Mouse (Mus musculus): ENCODE measurements at regions not wholly inside any gene's neighbourhood (a gene's known extent, or its start where the extent isn't known, plus 50 kb on each side); places are given as distances from the start of the nearest gene placed in this dataset.
A peak's percentile ranks its signal among the peaks of the same experiment; 100 is the strongest.

DNA sequence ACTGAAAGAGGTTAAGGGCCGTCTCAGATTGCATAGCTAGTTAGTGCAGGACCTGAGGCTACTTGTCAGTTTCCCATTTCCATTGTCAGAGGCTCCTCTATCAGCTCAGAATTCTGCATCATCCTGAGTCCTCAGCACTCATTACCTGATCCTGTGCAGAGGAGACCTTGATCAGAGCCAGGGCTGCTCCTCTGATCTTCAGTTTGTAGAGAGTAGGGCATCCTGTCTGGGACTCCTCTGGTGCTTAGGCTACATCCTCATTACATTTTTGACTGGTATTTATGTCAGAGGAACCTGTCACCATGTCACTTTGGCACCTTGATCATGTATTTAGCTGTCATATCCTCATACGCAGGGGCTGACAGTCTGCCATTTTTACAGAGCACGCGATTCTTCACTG, 658.0 kb upstream of the Fam160b2 start:
- no peak for ATAC-seq (ENCODE audit: low FRiP score, low read depth)
- H3K36me3 ChIP-seq = no peaks in the 10 kb centered on the region
- H3K4me2 ChIP-seq (replicated peaks) = no peak overlapping the region
- no peak overlapping the region for H3K27ac ChIP-seq (replicated peaks)
- H3K27me3 ChIP-seq = no peaks in the 10 kb centered on the region
- H3K4me1 ChIP-seq = no peaks in the 10 kb centered on the region
- H3K4me3 ChIP-seq = no peak overlapping the region
- H3K9me3 ChIP-seq = no peaks in the 10 kb centered on the region
- no peak overlapping the region for H3K9ac ChIP-seq (replicated peaks)
- WGBS = 86% methylated on average over 4 of the region's 4 CpGs

DNA sequence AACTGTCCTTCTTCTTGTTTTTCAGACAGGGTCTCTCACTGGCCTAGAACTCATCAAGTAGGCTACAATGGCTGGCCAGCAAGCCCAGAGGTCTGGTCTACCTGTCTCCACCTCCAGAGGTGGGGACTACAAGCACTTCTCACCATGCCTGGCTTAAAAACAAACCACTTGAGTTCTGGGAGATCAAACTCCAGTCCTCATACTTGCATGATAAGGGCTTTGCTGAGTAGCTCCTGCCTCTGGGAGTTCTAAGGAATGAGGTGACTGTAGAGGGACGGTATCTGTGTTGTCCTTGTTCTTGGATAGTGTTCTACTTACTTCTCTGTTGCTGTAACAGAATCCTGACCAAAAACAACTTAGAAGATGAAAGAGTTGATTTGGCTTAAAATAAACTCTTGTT, 654.6 kb upstream of the Fam160b2 start:
- Histone ChIP-seq H3K27ac (replicated peaks) (no peak overlapping the region), H3K36me3 (no peaks in the 10 kb centered on the region), H3K9me3 (no peaks in the 10 kb centered on the region), H3K4me3 (no peak overlapping the region), H3K4me2 (replicated peaks) (no peak overlapping the region), H3K27me3 (no peaks in the 10 kb centered on the region), H3K4me1 (no peaks in the 10 kb centered on the region), H3K9ac (replicated peaks) (no peak overlapping the region)
- ATAC-seq (ENCODE audit: low FRiP score, low read depth) = no peak
- WGBS = 94% methylated on average over 1 of the region's 1 CpGs

DNA sequence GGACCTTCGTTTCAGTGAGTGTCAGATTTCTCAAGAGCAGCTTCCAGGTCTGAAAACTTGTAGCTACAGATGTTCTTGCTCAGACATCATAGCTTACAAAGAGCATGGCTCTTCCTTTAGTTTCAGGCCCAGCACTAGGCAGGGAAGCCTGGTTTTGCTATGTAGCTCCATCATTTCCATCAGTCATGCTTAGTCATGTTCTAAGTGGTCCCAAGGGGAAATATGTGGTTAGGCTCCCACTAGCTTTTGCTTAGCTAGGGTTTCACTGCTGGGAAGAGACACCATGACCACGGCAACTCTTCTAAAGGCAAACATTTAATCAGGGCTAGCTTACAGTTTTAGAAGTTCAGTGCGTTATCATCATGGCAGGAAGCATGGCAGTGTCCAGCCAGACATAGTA, 652.5 kb upstream of the Fam160b2 start:
- no peak for ATAC-seq (ENCODE audit: low FRiP score, low read depth)
- no peak overlapping the region for H3K4me3 ChIP-seq
- no peaks in the 10 kb centered on the region for H3K27me3 ChIP-seq
- 84% methylated on average over 3 of the region's 3 CpGs for WGBS
- no peaks in the 10 kb centered on the region for H3K4me1 ChIP-seq
- H3K27ac ChIP-seq (replicated peaks) = no peak overlapping the region
- H3K4me2 ChIP-seq (replicated peaks) = no peak overlapping the region
- no peaks in the 10 kb centered on the region for H3K36me3 ChIP-seq
- H3K9me3 ChIP-seq = no peaks in the 10 kb centered on the region
- no peak overlapping the region for H3K9ac ChIP-seq (replicated peaks)

DNA sequence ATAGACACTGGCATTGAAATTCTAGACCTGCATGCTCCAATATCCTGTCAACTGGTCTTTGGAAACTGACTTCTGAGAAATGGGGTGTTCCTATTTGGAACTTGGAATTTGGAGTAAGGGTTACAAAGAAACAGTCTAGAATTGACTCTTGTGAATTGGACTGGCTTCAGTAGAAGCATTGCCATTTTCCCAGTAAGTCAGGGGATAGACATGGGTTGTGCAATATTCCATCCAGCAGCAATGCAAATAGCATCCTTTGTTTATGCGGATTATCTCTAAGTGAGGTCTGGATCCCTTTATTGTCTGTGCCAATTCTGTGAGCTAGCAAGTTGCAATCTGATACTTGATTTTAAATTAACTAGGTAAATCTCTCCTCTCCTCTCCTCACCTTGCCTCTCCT, 651.5 kb upstream of the Fam160b2 start:
- WGBS = 88% methylated on average over 1 of the region's 1 CpGs

DNA sequence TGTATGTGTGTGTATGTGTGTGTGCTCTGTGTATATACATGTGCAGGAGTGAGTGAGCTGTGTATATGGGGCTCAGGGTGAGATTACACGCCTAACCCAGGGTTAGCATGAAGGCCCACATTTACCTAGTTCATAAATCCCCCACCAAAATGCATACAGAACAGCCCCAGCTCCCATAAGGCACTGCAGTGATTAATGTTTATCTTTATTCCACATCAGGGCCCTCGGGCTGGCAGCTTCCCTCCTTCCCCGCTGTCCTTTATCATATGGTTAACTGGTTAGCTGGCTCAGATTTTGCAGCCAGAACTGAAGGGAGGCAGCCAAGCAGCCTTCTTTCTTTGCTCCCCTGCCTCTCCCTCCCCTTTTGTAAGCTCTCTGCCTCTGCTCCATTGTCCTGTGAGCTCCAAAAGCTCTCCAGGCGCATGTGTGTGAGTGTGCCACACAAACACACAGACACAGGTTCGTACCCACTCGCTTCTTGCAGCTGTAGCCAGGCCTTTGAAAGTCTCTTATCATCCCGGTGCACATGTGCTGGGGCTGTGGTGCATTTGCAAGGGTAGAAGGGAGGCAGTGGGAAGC, 649.8 kb upstream of the Fam160b2 start:
- peak; percentile 65 for ATAC-seq (ENCODE audit: low FRiP score, low read depth)
- H3K27ac ChIP-seq (replicated peaks) = peak overlapping the region; percentile 73
- no peak overlapping the region for H3K9ac ChIP-seq (replicated peaks)
- 47% methylated on average over 7 of the region's 7 CpGs for WGBS
- no peak overlapping the region for H3K4me3 ChIP-seq
- H3K36me3 ChIP-seq = no peaks in the 10 kb centered on the region
- no peak overlapping the region for H3K4me2 ChIP-seq (replicated peaks)
- H3K4me1 ChIP-seq = no peaks in the 10 kb centered on the region
- H3K27me3 ChIP-seq = no peaks in the 10 kb centered on the region
- H3K9me3 ChIP-seq = no peaks in the 10 kb centered on the region

More for the DNA sequence above, 651.5 kb upstream of the Fam160b2 start:
- Histone ChIP-seq H3K4me3 (no peak overlapping the region), H3K9me3 (no peaks in the 10 kb centered on the region), H3K4me1 (no peaks in the 10 kb centered on the region), H3K36me3 (no peaks in the 10 kb centered on the region), H3K4me2 (replicated peaks) (no peak overlapping the region), H3K27ac (replicated peaks) (no peak overlapping the region), H3K9ac (replicated peaks) (no peak overlapping the region), H3K27me3 (no peaks in the 10 kb centered on the region)
- ATAC-seq (ENCODE audit: low FRiP score, low read depth) = no peak

DNA sequence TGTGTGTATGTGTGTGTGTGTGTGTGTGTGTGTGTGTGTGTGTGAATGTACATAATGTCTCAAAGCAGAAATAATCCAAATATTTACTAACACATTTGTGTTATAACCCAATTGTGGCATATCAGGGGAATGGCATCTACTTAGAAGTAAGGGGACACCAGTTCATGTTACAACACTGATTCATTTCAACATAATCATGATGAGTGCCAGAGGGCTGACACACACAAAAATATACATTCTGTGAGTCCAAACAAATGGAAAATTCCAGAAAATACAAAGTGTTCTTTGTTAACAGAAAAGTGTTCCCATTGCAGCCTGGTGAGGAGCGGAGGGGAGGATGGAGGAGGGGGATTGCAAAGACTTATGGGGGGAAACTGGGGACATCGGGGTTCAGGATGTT, 648.9 kb upstream of the Fam160b2 start:
- no peaks in the 10 kb centered on the region for H3K4me1 ChIP-seq
- no peak overlapping the region for H3K27ac ChIP-seq (replicated peaks)
- no peaks in the 10 kb centered on the region for H3K36me3 ChIP-seq
- no peaks in the 10 kb centered on the region for H3K9me3 ChIP-seq
- no peak overlapping the region for H3K4me3 ChIP-seq
- H3K27me3 ChIP-seq = no peaks in the 10 kb centered on the region
- 94% methylated on average over 2 of the region's 2 CpGs for WGBS
- H3K4me2 ChIP-seq (replicated peaks) = no peak overlapping the region
- no peak overlapping the region for H3K9ac ChIP-seq (replicated peaks)
- ATAC-seq (ENCODE audit: low FRiP score, low read depth) = no peak

DNA sequence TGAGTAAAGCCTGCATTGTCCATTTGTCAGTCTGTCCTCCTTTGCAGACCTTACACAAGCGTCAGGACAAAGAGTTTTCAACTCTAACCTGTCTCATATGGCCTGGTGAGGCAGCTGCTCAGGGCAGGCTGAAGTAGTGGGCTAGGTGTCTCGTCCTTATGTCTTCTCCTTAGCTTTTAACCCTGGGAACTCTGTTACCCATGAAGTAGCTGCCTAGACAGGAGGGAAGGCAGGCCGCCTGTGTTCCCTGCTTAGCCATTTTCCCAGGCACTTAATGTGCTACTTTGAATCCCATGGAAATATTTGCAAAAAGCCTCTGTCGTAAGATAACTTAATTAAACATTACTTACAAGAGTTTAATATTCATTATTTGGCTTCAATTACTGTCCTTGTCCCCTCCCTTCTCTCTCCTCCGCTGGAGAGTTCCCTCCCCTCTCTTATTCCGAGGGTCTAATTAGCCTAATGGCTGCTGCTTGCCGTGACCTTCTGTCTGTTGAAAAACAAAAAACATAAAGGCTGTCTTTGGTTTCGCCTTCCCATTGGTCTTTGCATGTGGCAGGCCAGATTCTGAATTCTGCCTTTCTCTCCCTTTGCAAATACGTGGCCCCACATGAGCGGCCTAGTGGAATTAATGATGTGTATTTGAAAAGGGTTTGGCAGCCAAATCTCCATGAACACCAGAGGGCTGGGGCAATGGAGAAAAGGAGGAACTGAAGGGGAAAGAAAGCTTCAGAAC, 642.2 kb upstream of the Fam160b2 start:
- Histone ChIP-seq H3K27me3 (0 out of 2 replicates have a peak, but pooled peaks cover 4% of the 10 kb centered on the region), H3K4me1 (peaks cover 25% of the 10 kb centered on the region), H3K36me3 (no peaks in the 10 kb centered on the region), H3K4me3 (no peak overlapping the region), H3K9me3 (no peaks in the 10 kb centered on the region), H3K4me2 (replicated peaks) (peak overlapping the region; percentile 15; the same call in 1 of the 2 replicates), H3K27ac (replicated peaks) (peak overlapping the region; percentile 63), H3K9ac (replicated peaks) (no peak overlapping the region)
- WGBS = 22% methylated on average over 10 of the region's 10 CpGs
- ATAC-seq (ENCODE audit: low FRiP score, low read depth) = peak; percentile 90

DNA sequence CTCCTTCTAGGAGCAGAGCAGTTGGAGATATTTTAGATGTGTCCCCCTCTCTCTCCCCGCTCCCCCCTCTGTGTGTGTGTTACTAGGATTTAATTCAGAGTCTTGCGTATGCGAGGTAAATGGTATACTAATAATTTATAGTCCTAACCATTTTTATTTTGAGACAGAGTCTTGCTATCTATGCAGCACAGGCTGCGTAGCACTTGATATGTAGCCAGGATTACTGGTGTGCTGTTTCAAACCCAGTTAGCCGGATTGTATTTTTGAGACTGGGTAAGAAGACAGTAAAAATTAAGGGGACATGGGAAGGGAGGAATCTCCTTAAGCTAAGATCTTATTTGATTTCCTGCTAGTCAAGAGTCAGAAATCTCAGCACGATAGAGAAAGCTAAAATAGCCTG, 636.6 kb upstream of the Fam160b2 start:
- H3K4me3 ChIP-seq = no peak overlapping the region
- no peak overlapping the region for H3K9ac ChIP-seq (replicated peaks)
- ATAC-seq (ENCODE audit: low FRiP score, low read depth) = no peak
- WGBS = 87% methylated on average over 6 of the region's 6 CpGs
- H3K27me3 ChIP-seq = no peaks in the 10 kb centered on the region
- H3K9me3 ChIP-seq = no peaks in the 10 kb centered on the region
- H3K4me1 ChIP-seq = peaks cover 7% of the 10 kb centered on the region
- H3K4me2 ChIP-seq (replicated peaks) = no peak overlapping the region
- H3K36me3 ChIP-seq = no peaks in the 10 kb centered on the region
- H3K27ac ChIP-seq (replicated peaks) = no peak overlapping the region

DNA sequence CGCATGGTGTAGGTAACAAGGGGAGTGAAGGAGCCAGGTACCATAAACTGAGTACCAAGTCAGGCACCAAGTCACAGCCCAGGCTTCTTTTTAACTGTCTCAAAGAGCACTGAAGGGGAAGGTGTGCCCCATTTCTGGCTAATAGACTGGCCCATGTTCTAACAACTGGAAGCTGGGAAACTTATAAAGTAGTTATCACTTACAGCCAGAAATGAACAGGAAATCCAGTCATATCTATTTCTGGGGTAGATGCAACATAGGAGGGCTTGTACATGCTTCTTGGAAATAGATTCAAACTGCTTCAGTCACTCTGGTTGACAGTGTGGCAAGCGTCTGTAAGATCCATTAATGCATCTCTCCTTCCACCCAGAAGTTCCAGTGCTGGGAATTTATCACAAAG, 635.3 kb upstream of the Fam160b2 start:
- H3K9ac ChIP-seq (replicated peaks) = no peak overlapping the region
- no peak overlapping the region for H3K27ac ChIP-seq (replicated peaks)
- H3K4me1 ChIP-seq = no peaks in the 10 kb centered on the region
- H3K4me3 ChIP-seq = no peak overlapping the region
- H3K9me3 ChIP-seq = no peaks in the 10 kb centered on the region
- H3K27me3 ChIP-seq = no peaks in the 10 kb centered on the region
- no peak for ATAC-seq (ENCODE audit: low FRiP score, low read depth)
- H3K36me3 ChIP-seq = no peaks in the 10 kb centered on the region
- no peak overlapping the region for H3K4me2 ChIP-seq (replicated peaks)
- WGBS = 86% methylated on average over 2 of the region's 2 CpGs

DNA sequence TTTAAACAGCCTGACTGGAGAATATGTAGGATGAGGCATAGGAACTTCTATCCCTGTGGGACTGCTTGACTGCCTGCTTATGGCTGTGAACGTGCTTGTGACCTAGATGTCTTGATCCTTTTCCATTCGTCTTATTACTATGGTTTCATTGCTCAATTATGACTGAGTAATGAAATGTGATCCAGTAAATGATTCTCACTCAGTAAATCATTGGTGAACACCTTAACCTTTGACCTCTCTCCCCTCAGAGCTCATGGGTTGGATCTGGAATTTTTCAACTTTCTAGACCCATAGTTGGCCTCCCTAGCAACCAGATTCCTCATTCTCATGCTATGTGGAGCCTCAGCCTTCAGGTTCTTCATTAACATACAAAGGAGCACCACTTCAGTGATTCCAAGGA, 634.6 kb upstream of the Fam160b2 start:
- no peak for ATAC-seq (ENCODE audit: low FRiP score, low read depth)

DNA sequence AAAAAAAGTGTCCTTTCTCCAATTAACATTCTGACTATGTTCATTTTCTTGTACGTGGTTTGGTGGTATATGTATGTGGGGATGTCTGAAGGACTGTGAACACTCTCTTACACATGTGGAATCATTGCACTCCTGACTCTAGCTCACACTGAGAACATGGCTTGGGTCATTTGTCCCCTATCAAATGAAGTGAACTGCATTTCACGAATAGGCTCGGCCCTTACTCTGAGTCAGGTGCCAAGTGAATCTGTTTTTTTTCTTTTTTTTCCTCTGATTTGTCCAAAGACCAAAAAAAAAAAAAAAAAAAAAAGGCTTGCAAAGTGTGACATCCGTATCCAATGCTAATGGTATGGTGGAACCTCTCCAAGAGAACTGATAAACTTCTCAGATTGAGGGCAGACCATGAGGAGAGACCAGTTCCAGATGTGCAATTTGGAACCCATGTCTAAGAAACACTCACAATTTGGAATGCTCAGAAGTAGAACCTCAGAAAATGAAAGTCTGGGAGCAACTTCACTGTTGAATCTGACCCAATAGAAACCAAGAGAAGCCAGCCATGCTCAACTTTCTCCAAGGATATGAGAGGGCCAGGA, 631.7 kb upstream of the Fam160b2 start:
- Histone ChIP-seq H3K4me2 (replicated peaks) (no peak overlapping the region), H3K9me3 (no peaks in the 10 kb centered on the region), H3K27me3 (no peaks in the 10 kb centered on the region), H3K4me3 (no peak overlapping the region), H3K9ac (replicated peaks) (no peak overlapping the region), H3K4me1 (no peaks in the 10 kb centered on the region), H3K36me3 (no peaks in the 10 kb centered on the region), H3K27ac (replicated peaks) (no peak overlapping the region)
- ATAC-seq (ENCODE audit: low FRiP score, low read depth) = no peak
- 86% methylated on average over 4 of the region's 4 CpGs for WGBS

More for the DNA sequence above, 634.6 kb upstream of the Fam160b2 start:
- no peak overlapping the region for H3K27ac ChIP-seq (replicated peaks)
- H3K4me2 ChIP-seq (replicated peaks) = no peak overlapping the region
- H3K9me3 ChIP-seq = no peaks in the 10 kb centered on the region
- H3K4me1 ChIP-seq = no peaks in the 10 kb centered on the region
- H3K36me3 ChIP-seq = no peaks in the 10 kb centered on the region
- H3K4me3 ChIP-seq = no peak overlapping the region
- H3K9ac ChIP-seq (replicated peaks) = no peak overlapping the region
- WGBS = 76% methylated on average over 2 of the region's 2 CpGs
- no peaks in the 10 kb centered on the region for H3K27me3 ChIP-seq

DNA sequence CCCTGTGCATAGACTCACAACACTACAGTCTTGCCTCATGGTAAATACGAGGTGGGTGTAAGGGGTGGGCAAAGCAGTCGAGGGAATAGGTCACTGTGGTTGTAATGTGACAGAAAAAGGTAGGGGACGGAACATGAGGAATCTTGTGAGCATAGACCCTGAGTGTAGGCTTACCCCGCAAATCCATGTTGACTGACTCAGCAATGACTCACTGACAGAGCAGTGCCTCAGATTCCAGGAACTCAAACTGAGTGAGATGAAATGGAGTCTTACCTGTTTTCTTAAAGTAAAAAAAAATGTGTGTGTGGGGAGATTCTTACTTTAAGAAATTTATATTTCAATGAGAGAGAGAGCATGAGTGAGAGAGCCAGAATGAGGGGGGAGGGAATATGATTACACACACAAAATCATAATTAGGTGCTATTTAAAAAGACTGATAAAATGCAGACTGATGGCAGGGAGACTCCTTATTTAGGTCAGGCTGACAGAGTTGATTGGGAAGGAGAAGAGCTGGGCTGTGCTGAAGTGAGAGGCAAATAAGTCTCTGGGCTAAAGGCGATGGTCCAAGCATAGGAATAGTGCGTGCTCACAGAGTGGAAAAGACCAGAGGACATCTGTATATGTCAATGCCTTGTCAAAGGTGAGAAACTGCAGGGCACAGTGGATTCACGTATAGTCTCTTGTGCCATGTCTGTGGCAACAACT, 631.0 kb upstream of the Fam160b2 start:
- H3K9ac ChIP-seq (replicated peaks) = no peak overlapping the region
- no peak overlapping the region for H3K27ac ChIP-seq (replicated peaks)
- no peaks in the 10 kb centered on the region for H3K9me3 ChIP-seq
- 88% methylated on average over 7 of the region's 7 CpGs for WGBS
- no peak overlapping the region for H3K4me3 ChIP-seq
- no peaks in the 10 kb centered on the region for H3K27me3 ChIP-seq
- H3K4me1 ChIP-seq = no peaks in the 10 kb centered on the region
- no peak for ATAC-seq (ENCODE audit: low FRiP score, low read depth)
- no peak overlapping the region for H3K4me2 ChIP-seq (replicated peaks)
- no peaks in the 10 kb centered on the region for H3K36me3 ChIP-seq
